Mouse (Mus musculus) heart, embryonic 16.5 days (tissue): ENCODE measurements around the gene H2al1e. TPM values are rescaled to one million over a fixed set of nuclear protein-coding genes. Genes with fewer than 3 reads are reported as not detected.
"Not testable (repeated sequence)": the region's sequence is repeated elsewhere in the genome, so short reads cannot be mapped to it uniquely, and the experiment has no call there.

Source experiments
- ATAC-seq: fragments of 200-750 bp; cut with Nextera tagmentation; replicated peaks from 2 replicates; pipeline ENCODE4 v1.8.0; 2017; ENCODE audit warnings: moderate number of reproducible peaks; ENCODE audit not compliant: insufficient read depth, low FRiP score; ENCODE audit errors: extremely low read depth
- H3K27ac ChIP-seq: fragments of 300-500 bp; sonication (generic); 2 replicates; pipeline ENCODE4 v1.5.1; 2014; ENCODE audit warnings: mild to moderate bottlenecking, low read length, control low read depth, moderate library complexity
- H3K27me3 ChIP-seq: fragments of 300-500 bp; sonication (generic); 2 replicates; pipeline ENCODE4 v1.6.1; 2014; ENCODE audit warnings: low read length, mixed read lengths; ENCODE audit not compliant: control insufficient read depth, insufficient read depth
- H3K36me3 ChIP-seq: fragments of 300-500 bp; sonication (generic); 2 replicates; pipeline ENCODE4 v1.6.1; 2014; ENCODE audit not compliant: control insufficient read depth, insufficient read depth
- H3K4me1 ChIP-seq: fragments of 300-500 bp; sonication (generic); 2 replicates; pipeline ENCODE4 v1.6.1; 2014; ENCODE audit warnings: low read length, mixed read lengths; ENCODE audit not compliant: control insufficient read depth, insufficient read depth
- H3K4me2 ChIP-seq: fragments of 300-500 bp; sonication (generic); 2 replicates; pipeline ENCODE4 v1.6.1; 2014; ENCODE audit warnings: low read depth, mild to moderate bottlenecking, control low read depth, low read length
- H3K4me3 ChIP-seq: fragments of 300-500 bp; sonication (generic); 2 replicates; pipeline ENCODE4 v1.5.1; 2014; ENCODE audit warnings: mild to moderate bottlenecking, control low read depth, low read length
- H3K9ac ChIP-seq: fragments of 300-500 bp; sonication (generic); 2 replicates; pipeline ENCODE4 v1.6.1; 2014; ENCODE audit warnings: low read length, control low read depth
- H3K9me3 ChIP-seq: fragments of 300-500 bp; sonication (generic); replicated peaks from 2 replicates; pipeline ENCODE4 v1.6.1; 2016; ENCODE audit warnings: low read length; ENCODE audit not compliant: control insufficient read depth
- WGBS: fragments of 180-500 bp; shearing (Covaris S2); extraction: QIAGEN DNeasy Blood & Tissue Kit; methylation state at CpG from one replicate; pipeline ENCODE4 v1.1.7; 2014; 5-methylcytosine and 5-hydroxymethylcytosine counted together
- polyA plus RNA-seq: library from polyadenylated mRNA; unstranded; fragments of >200 nt; fragmentation: Nextera tagmentation; extraction: Ambion mirVana; gene quantifications from 2 replicates; pipeline ENCODE4 v1.2.1, GENCODE M21; 2015

Gene H2al1e
- polyA plus RNA-seq, 1 experiment from 2014 or later, result not detected

DNA sequence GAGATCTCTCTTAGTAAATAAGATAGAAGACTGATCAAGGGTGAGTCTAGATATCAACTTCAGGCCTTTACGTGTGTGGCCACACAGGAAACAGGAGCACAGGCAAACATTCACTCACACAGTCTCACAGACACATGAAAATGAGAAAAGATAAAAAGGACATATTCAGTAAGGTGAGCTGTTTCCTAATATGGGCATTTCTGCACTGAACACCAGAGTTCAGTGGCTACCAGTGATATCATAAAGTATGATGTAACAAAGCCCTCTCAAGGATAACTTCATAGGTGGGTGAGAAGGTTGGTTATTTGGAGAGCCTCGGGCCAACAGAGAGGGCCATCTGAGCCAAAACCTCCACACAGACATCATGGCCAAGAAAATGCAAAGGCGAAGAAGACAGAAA, 12.8 kb upstream of the H2al1e start, which contains the start of gene H2al1a:
Gene H2al1a (plus strand): TSS at position 301 of the 400 bp plus-strand sequence.
- not testable (repeated sequence) for H3K4me3 ChIP-seq, ATAC-seq, H3K27ac ChIP-seq, H3K4me1 ChIP-seq, H3K36me3 ChIP-seq, H3K9ac ChIP-seq, H3K27me3 ChIP-seq, H3K9me3 ChIP-seq, H3K4me2 ChIP-seq
- no CpG with 5 or more reads among the region's 3 CpGs for WGBS

DNA sequence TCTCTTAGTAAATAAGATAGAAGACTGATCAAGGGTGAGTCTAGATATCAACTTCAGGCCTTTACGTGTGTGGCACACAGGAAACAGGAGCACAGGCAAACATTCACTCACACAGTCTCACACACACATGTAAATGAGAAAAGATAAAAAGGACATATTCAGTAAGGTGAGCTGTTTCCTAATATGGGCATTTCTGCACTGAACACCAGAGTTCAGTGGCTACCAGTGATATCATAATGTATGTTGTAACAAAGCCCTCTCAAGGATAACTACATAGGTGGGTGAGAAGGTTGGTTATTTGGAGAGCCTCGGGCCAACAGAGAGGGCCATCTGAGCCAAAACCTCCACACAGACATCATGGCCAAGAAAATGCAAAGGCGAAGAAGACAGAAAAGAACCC, 9.6 kb upstream of the H2al1e start, which contains the start of gene H2al1b:
Gene H2al1b (plus strand): TSS at position 301 of the 400 bp plus-strand sequence.
- H3K9me3 ChIP-seq, H3K4me2 ChIP-seq, H3K9ac ChIP-seq, ATAC-seq, H3K27me3 ChIP-seq, H3K36me3 ChIP-seq, H3K27ac ChIP-seq, H3K4me1 ChIP-seq, H3K4me3 ChIP-seq: not testable (repeated sequence)
- 94% methylated on average over 1 of the region's 3 CpGs for WGBS

DNA sequence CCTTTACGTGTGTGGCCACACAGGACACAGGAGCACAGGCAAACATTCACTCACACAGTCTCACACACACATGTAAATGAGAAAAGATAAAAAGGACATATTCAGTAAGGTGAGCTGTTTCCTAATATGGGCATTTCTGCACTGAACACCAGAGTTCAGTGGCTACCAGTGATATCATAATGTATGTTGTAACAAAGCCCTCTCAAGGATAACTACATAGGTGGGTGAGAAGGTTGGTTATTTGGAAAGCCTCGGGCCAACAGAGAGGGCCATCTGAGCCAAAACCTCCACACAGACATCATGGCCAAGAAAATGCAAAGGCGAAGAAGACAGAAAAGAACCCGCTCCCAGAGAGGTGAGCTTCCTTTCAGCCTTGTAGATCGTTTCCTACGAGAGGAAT, 6.4 kb upstream of the H2al1e start, which contains the start of gene H2al1c:
Gene H2al1c (plus strand): TSS at position 301 of the 400 bp plus-strand sequence.
- not testable (repeated sequence) for H3K36me3 ChIP-seq, H3K4me2 ChIP-seq, H3K4me3 ChIP-seq, H3K9ac ChIP-seq, H3K27ac ChIP-seq, H3K27me3 ChIP-seq, ATAC-seq, H3K4me1 ChIP-seq, H3K9me3 ChIP-seq
- WGBS, result 96% methylated on average over 2 of the region's 6 CpGs

DNA sequence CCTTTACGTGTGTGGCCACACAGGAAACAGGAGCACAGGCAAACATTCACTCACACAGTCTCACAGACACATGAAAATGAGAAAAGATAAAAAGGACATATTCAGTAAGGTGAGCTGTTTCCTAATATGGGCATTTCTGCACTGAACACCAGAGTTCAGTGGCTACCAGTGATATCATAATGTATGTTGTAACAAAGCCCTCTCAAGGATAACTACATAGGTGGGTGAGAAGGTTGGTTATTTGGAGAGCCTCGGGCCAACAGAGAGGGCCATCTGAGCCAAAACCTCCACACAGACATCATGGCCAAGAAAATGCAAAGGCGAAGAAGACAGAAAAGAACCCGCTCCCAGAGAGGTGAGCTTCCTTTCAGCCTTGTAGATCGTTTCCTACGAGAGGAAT, 3.2 kb upstream of the H2al1e start, which contains the start of gene H2al1d:
Gene H2al1d (plus strand): TSS at position 301 of the 400 bp plus-strand sequence.
- not testable (repeated sequence) for ATAC-seq, H3K9me3 ChIP-seq, H3K4me3 ChIP-seq, H3K27me3 ChIP-seq, H3K4me1 ChIP-seq, H3K36me3 ChIP-seq, H3K9ac ChIP-seq, H3K27ac ChIP-seq, H3K4me2 ChIP-seq
- no CpG with 5 or more reads among the region's 6 CpGs for WGBS

DNA sequence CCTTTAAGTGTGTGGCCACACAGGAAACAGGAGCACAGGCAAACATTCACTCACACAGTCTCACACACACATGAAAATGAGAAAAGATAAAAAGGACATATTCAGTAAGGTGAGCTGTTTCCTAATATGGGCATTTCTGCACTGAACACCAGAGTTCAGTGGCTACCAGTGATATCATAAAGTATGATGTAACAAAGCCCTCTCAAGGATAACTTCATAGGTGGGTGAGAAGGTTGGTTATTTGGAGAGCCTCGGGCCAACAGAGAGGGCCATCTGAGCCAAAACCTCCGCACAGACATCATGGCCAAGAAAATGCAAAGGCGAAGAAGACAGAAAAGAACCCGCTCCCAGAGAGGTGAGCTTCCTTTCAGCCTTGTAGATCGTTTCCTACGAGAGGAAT, 3.1 kb downstream of the H2al1e start, which contains the start of gene H2al1f:
Gene H2al1f (plus strand): TSS at position 301 of the 400 bp plus-strand sequence.
- not testable (repeated sequence) for H3K9me3 ChIP-seq, H3K4me3 ChIP-seq, H3K4me2 ChIP-seq, H3K27ac ChIP-seq, ATAC-seq, H3K4me1 ChIP-seq, H3K36me3 ChIP-seq, H3K27me3 ChIP-seq, H3K9ac ChIP-seq
- WGBS, result no CpG with 5 or more reads among the region's 6 CpGs

DNA sequence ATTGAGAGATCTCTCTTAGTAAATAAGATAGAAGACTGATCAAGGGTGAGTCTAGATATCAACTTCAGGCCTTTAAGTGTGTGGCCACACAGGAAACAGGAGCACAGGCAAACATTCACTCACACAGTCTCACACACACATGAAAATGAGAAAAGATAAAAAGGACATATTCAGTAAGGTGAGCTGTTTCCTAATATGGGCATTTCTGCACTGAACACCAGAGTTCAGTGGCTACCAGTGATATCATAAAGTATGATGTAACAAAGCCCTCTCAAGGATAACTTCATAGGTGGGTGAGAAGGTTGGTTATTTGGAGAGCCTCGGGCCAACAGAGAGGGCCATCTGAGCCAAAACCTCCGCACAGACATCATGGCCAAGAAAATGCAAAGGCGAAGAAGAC, 6.2 kb downstream of the H2al1e start, which contains the start of gene H2al1g:
Gene H2al1g (plus strand): TSS at position 301 of the 400 bp plus-strand sequence.
- H3K27me3 ChIP-seq, H3K4me3 ChIP-seq, H3K9ac ChIP-seq, ATAC-seq, H3K27ac ChIP-seq, H3K4me1 ChIP-seq, H3K9me3 ChIP-seq, H3K36me3 ChIP-seq, H3K4me2 ChIP-seq: not testable (repeated sequence)
- no CpG with 5 or more reads among the region's 3 CpGs for WGBS

DNA sequence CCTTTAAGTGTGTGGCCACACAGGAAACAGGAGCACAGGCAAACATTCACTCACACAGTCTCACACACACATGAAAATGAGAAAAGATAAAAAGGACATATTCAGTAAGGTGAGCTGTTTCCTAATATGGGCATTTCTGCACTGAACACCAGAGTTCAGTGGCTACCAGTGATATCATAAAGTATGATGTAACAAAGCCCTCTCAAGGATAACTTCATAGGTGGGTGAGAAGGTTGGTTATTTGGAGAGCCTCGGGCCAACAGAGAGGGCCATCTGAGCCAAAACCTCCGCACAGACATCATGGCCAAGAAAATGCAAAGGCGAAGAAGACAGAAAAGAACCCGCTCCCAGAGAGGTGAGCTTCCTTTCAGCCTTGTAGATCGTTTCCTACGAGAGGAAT, 9.5 kb downstream of the H2al1e start, which contains the start of gene H2al1h:
Gene H2al1h (plus strand): TSS at position 301 of the 400 bp plus-strand sequence.
- H3K4me2 ChIP-seq, H3K9ac ChIP-seq, H3K9me3 ChIP-seq, H3K4me3 ChIP-seq, H3K27me3 ChIP-seq, ATAC-seq, H3K4me1 ChIP-seq, H3K36me3 ChIP-seq, H3K27ac ChIP-seq: not testable (repeated sequence)
- WGBS, result no CpG with 5 or more reads among the region's 6 CpGs

DNA sequence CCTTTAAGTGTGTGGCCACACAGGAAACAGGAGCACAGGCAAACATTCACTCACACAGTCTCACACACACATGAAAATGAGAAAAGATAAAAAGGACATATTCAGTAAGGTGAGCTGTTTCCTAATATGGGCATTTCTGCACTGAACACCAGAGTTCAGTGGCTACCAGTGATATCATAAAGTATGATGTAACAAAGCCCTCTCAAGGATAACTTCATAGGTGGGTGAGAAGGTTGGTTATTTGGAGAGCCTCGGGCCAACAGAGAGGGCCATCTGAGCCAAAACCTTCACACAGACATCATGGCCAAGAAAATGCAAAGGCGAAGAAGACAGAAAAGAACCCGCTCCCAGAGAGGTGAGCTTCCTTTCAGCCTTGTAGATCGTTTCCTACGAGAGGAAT, 12.6 kb downstream of the H2al1e start, which contains the start of gene H2al1i:
Gene H2al1i (plus strand): TSS at position 301 of the 400 bp plus-strand sequence.
- not testable (repeated sequence) for H3K9me3 ChIP-seq, ATAC-seq, H3K36me3 ChIP-seq, H3K4me1 ChIP-seq, H3K4me2 ChIP-seq, H3K27ac ChIP-seq, H3K9ac ChIP-seq, H3K4me3 ChIP-seq, H3K27me3 ChIP-seq
- WGBS, result 73% methylated on average over 2 of the region's 5 CpGs

DNA sequence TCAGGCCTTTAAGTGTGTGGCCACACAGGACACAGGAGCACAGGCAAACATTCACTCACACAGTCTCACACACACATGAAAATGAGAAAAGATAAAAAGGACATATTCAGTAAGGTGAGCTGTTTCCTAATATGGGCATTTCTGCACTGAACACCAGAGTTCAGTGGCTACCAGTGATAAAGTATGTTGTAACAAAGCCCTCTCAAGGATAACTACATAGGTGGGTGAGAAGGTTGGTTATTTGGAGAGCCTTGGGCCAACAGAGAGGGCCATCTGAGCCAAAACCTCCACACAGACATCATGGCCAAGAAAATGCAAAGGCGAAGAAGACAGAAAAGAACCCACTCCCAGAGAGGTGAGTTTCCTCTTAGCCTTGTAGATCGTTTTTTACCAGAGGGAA, 15.8 kb downstream of the H2al1e start, which contains the start of gene H2al1j:
Gene H2al1j (plus strand): TSS at position 301 of the 400 bp plus-strand sequence.
- not testable (repeated sequence) for ATAC-seq, H3K27me3 ChIP-seq, H3K36me3 ChIP-seq, H3K9ac ChIP-seq, H3K9me3 ChIP-seq, H3K4me3 ChIP-seq, H3K4me2 ChIP-seq, H3K27ac ChIP-seq, H3K4me1 ChIP-seq
- 81% methylated on average over 2 of the region's 2 CpGs for WGBS
